Mouse (Mus musculus): Measurements from ENCODE around the gene Mif. TPM values are rescaled to one million over a fixed set of nuclear protein-coding genes. Genes with fewer than 3 reads are reported as not detected.

The Mif gene
- polyA plus RNA-seq, 1 experiment = 2,436 TPM

GRCm38 (mm10) chr10:75834721-75835120 lies 25.3 kb downstream of the Mif start:
- Histone ChIP-seq H3K4me3 (ENCODE audit: insufficient read depth, poor library complexity, severe bottlenecking) (no peak overlapping the region), H3ac (ENCODE audit: control insufficient read depth, insufficient read length, low read depth) (no peak overlapping the region), H3K27me3 (ENCODE audit: control insufficient read depth, insufficient read depth, insufficient read length) (no peaks in the 10 kb centered on the region), H3K79me2 (ENCODE audit: control insufficient read depth, insufficient read depth) (no peaks in the 10 kb centered on the region), H3K36me3 (ENCODE audit: control insufficient read depth, insufficient read depth) (no peaks in the 10 kb centered on the region), H3K79me3 (ENCODE audit: low read depth) (no peaks in the 10 kb centered on the region)
- TF ChIP-seq MYOD1 (IDR thresholded peaks at IDR 0.05; ENCODE audit: control insufficient read depth, insufficient read length, low read depth) = no peak
- no peak for TF ChIP-seq MYOG (IDR thresholded peaks at IDR 0.05; ENCODE audit: control insufficient read depth, extremely low read depth, insufficient read length)
- no peak for TF ChIP-seq FOSL1 (IDR thresholded peaks at IDR 0.05; ENCODE audit: insufficient read depth, low read length, poor library complexity, severe bottlenecking)
- TF ChIP-seq CEBPB (IDR thresholded peaks at IDR 0.05; ENCODE audit: low read depth) = no peak
- TF ChIP-seq CTCF (IDR thresholded peaks at IDR 0.05; ENCODE audit: control insufficient read depth, insufficient read depth, insufficient read length) = no peak
- TF ChIP-seq MAX (IDR thresholded peaks at IDR 0.05) = no peak
- TF ChIP-seq USF1 (IDR thresholded peaks at IDR 0.05; ENCODE audit: low read depth) = no peak

GRCm38 (mm10) chr10:75834250-75834649 lies 25.8 kb downstream of the Mif start:
- no peak overlapping the region for H3K4me3 ChIP-seq (ENCODE audit: insufficient read depth, poor library complexity, severe bottlenecking)
- no peaks in the 10 kb centered on the region for H3K79me3 ChIP-seq (ENCODE audit: low read depth)
- H3K79me2 ChIP-seq (ENCODE audit: control insufficient read depth, insufficient read depth) = no peaks in the 10 kb centered on the region
- no peaks in the 10 kb centered on the region for H3K36me3 ChIP-seq (ENCODE audit: control insufficient read depth, insufficient read depth)
- no peak for TF ChIP-seq USF1 (IDR thresholded peaks at IDR 0.05; ENCODE audit: low read depth)
- TF ChIP-seq CTCF (IDR thresholded peaks at IDR 0.05; ENCODE audit: control insufficient read depth, insufficient read depth, insufficient read length) = no peak
- no peak for TF ChIP-seq MAX (IDR thresholded peaks at IDR 0.05)
- TF ChIP-seq MYOD1 (IDR thresholded peaks at IDR 0.05; ENCODE audit: control insufficient read depth, insufficient read length, low read depth) = no peak
- no peak for TF ChIP-seq CEBPB (IDR thresholded peaks at IDR 0.05; ENCODE audit: low read depth)
- TF ChIP-seq MYOG (IDR thresholded peaks at IDR 0.05; ENCODE audit: control insufficient read depth, extremely low read depth, insufficient read length) = no peak
- TF ChIP-seq FOSL1 (IDR thresholded peaks at IDR 0.05; ENCODE audit: insufficient read depth, low read length, poor library complexity, severe bottlenecking) = no peak
- H3ac ChIP-seq (ENCODE audit: control insufficient read depth, insufficient read length, low read depth) = no peak overlapping the region
- no peaks in the 10 kb centered on the region for H3K27me3 ChIP-seq (ENCODE audit: control insufficient read depth, insufficient read depth, insufficient read length)

GRCm38 (mm10) chr10:75833456-75834080 lies 26.5 kb downstream of the Mif start:
- Histone ChIP-seq H3K4me3 (ENCODE audit: insufficient read depth, poor library complexity, severe bottlenecking) (no peak overlapping the region), H3K79me3 (ENCODE audit: low read depth) (no peaks in the 10 kb centered on the region), H3K79me2 (ENCODE audit: control insufficient read depth, insufficient read depth) (no peaks in the 10 kb centered on the region), H3ac (ENCODE audit: control insufficient read depth, insufficient read length, low read depth) (no peak overlapping the region), H3K27me3 (ENCODE audit: control insufficient read depth, insufficient read depth, insufficient read length) (no peaks in the 10 kb centered on the region), H3K36me3 (ENCODE audit: control insufficient read depth, insufficient read depth) (no peaks in the 10 kb centered on the region)
- TF ChIP-seq MYOD1 (IDR thresholded peaks at IDR 0.05; ENCODE audit: control insufficient read depth, insufficient read length, low read depth) (no peak), MYOG (IDR thresholded peaks at IDR 0.05; ENCODE audit: control insufficient read depth, extremely low read depth, insufficient read length) (no peak), FOSL1 (IDR thresholded peaks at IDR 0.05; ENCODE audit: insufficient read depth, low read length, poor library complexity, severe bottlenecking) (no peak), CTCF (IDR thresholded peaks at IDR 0.05; ENCODE audit: control insufficient read depth, insufficient read depth, insufficient read length) (no peak)

- H3ac ChIP-seq (ENCODE audit: control insufficient read depth, insufficient read length, low read depth) = no peak overlapping the region
- no peaks in the 10 kb centered on the region for H3K79me2 ChIP-seq (ENCODE audit: control insufficient read depth, insufficient read depth)
- H3K4me3 ChIP-seq (ENCODE audit: insufficient read depth, poor library complexity, severe bottlenecking) = no peak overlapping the region
- H3K79me3 ChIP-seq (ENCODE audit: low read depth) = no peaks in the 10 kb centered on the region
- no peaks in the 10 kb centered on the region for H3K27me3 ChIP-seq (ENCODE audit: control insufficient read depth, insufficient read depth, insufficient read length)
- TF ChIP-seq CTCF (IDR thresholded peaks at IDR 0.05; ENCODE audit: control insufficient read depth, insufficient read depth, insufficient read length) = peak; percentile 80
- no peak for TF ChIP-seq MYOD1 (IDR thresholded peaks at IDR 0.05; ENCODE audit: control insufficient read depth, insufficient read length, low read depth)
- no peaks in the 10 kb centered on the region for H3K36me3 ChIP-seq (ENCODE audit: control insufficient read depth, insufficient read depth)
These were observed 27.7 kb downstream of the Mif start for GRCm38 (mm10) chr10:75832272-75832895.

- TF ChIP-seq CEBPB (IDR thresholded peaks at IDR 0.05; ENCODE audit: low read depth) (peak; percentile 14), MAX (IDR thresholded peaks at IDR 0.05) (no peak)
- Histone ChIP-seq H3K79me2 (ENCODE audit: control insufficient read depth, insufficient read depth) (no peaks in the 10 kb centered on the region), H3K36me3 (ENCODE audit: control insufficient read depth, insufficient read depth) (no peaks in the 10 kb centered on the region), H3K27me3 (ENCODE audit: control insufficient read depth, insufficient read depth, insufficient read length) (no peaks in the 10 kb centered on the region), H3K79me3 (ENCODE audit: low read depth) (no peaks in the 10 kb centered on the region), H3ac (ENCODE audit: control insufficient read depth, insufficient read length, low read depth) (no peak overlapping the region), H3K4me3 (ENCODE audit: insufficient read depth, poor library complexity, severe bottlenecking) (no peak overlapping the region)
These were observed 29.8 kb downstream of the Mif start for GRCm38 (mm10) chr10:75830275-75830670.

- no peaks in the 10 kb centered on the region for H3K79me2 ChIP-seq (ENCODE audit: control insufficient read depth, insufficient read depth)
- no peaks in the 10 kb centered on the region for H3K36me3 ChIP-seq (ENCODE audit: control insufficient read depth, insufficient read depth)
- TF ChIP-seq MYOG (IDR thresholded peaks at IDR 0.05; ENCODE audit: control insufficient read depth, extremely low read depth, insufficient read length) (no peak), FOSL1 (IDR thresholded peaks at IDR 0.05; ENCODE audit: insufficient read depth, low read length, poor library complexity, severe bottlenecking) (no peak), MAX (IDR thresholded peaks at IDR 0.05) (no peak), MYOD1 (IDR thresholded peaks at IDR 0.05; ENCODE audit: control insufficient read depth, insufficient read length, low read depth) (no peak), CEBPB (IDR thresholded peaks at IDR 0.05; ENCODE audit: low read depth) (no peak), USF1 (IDR thresholded peaks at IDR 0.05; ENCODE audit: low read depth) (no peak), CTCF (IDR thresholded peaks at IDR 0.05; ENCODE audit: control insufficient read depth, insufficient read depth, insufficient read length) (no peak)
- H3K79me3 ChIP-seq (ENCODE audit: low read depth) = no peaks in the 10 kb centered on the region
- no peaks in the 10 kb centered on the region for H3K27me3 ChIP-seq (ENCODE audit: control insufficient read depth, insufficient read depth, insufficient read length)
- no peak overlapping the region for H3K4me3 ChIP-seq (ENCODE audit: insufficient read depth, poor library complexity, severe bottlenecking)
- H3ac ChIP-seq (ENCODE audit: control insufficient read depth, insufficient read length, low read depth) = no peak overlapping the region
These were observed 30.3 kb downstream of the Mif start for GRCm38 (mm10) chr10:75829529-75830274.

Measured in C2C12 (cell line).